Mouse (Mus musculus): Measurements from ENCODE around the gene Nox3. TPM values are rescaled to one million over a fixed set of nuclear protein-coding genes. Genes with fewer than 3 reads are reported as not detected.

The Nox3 gene
- polyA plus RNA-seq, 1 experiment from 2014 or later: not detected

- Histone ChIP-seq H3K4me1 (ENCODE audit: control insufficient read depth in 2 of 2, insufficient read depth in 2 of 2, low read length in 2 of 2) (no peaks in the 10 kb centered on the region), H3K36me3 (ENCODE audit: control insufficient read depth, insufficient read depth, low read length) (no peaks in the 10 kb centered on the region), H3K9ac (ENCODE audit: low read length) (no peak overlapping the region), H3K27ac (replicated peaks in 1 of 2; ENCODE audit: control insufficient read depth in 1 of 2, insufficient read depth in 1 of 2, low read depth in 2 of 2, low read length in 2 of 2) (no peak overlapping the region), H3K9me3 (ENCODE audit: control insufficient read depth, low read length) (no peaks in the 10 kb centered on the region), H3K4me3 (ENCODE audit: control insufficient read depth in 1 of 2, insufficient read depth in 1 of 2, low read depth in 1 of 2, low read length in 2 of 2) (no peak overlapping the region), H3K4me2 (ENCODE audit: low read length) (no peak overlapping the region), H3K27me3 (ENCODE audit: control insufficient read depth, insufficient read depth, low read length) (no peaks in the 10 kb centered on the region)
- ATAC-seq (ENCODE audit: insufficient number of reproducible peaks, insufficient read depth, low FRiP score, low read depth): no peak
- WGBS: 62% methylated on average over 8 of the region's 8 CpGs
Observed at GRCm38 (mm10) chr17:3690499-3691258, 5.4 kb downstream of the Nox3 start.

GRCm38 (mm10) chr17:3683662-3684061, 12.4 kb downstream of the Nox3 start:
- 68% methylated on average over 3 of the region's 3 CpGs for WGBS
- H3K4me1 ChIP-seq (ENCODE audit: control insufficient read depth in 2 of 2, insufficient read depth in 2 of 2, low read length in 2 of 2): no peaks in the 10 kb centered on the region
- H3K27ac ChIP-seq (replicated peaks in 1 of 2; ENCODE audit: control insufficient read depth in 1 of 2, insufficient read depth in 1 of 2, low read depth in 2 of 2, low read length in 2 of 2): no peak overlapping the region
- H3K27me3 ChIP-seq (ENCODE audit: control insufficient read depth, insufficient read depth, low read length): no peaks in the 10 kb centered on the region
- no peak overlapping the region for H3K4me3 ChIP-seq (ENCODE audit: control insufficient read depth in 1 of 2, insufficient read depth in 1 of 2, low read depth in 1 of 2, low read length in 2 of 2)
- ATAC-seq (ENCODE audit: insufficient number of reproducible peaks, insufficient read depth, low FRiP score, low read depth): no peak
- H3K36me3 ChIP-seq (ENCODE audit: control insufficient read depth, insufficient read depth, low read length): no peaks in the 10 kb centered on the region
- H3K9me3 ChIP-seq (ENCODE audit: control insufficient read depth, low read length): no peaks in the 10 kb centered on the region
- no peak overlapping the region for H3K4me2 ChIP-seq (ENCODE audit: low read length)
- H3K9ac ChIP-seq (ENCODE audit: low read length): no peak overlapping the region

- Histone ChIP-seq H3K4me3 (ENCODE audit: control insufficient read depth in 1 of 2, insufficient read depth in 1 of 2, low read depth in 1 of 2, low read length in 2 of 2) (no peak overlapping the region), H3K36me3 (ENCODE audit: control insufficient read depth, insufficient read depth, low read length) (no peaks in the 10 kb centered on the region), H3K4me1 (ENCODE audit: control insufficient read depth in 2 of 2, insufficient read depth in 2 of 2, low read length in 2 of 2) (no peaks in the 10 kb centered on the region), H3K9me3 (ENCODE audit: control insufficient read depth, low read length) (no peaks in the 10 kb centered on the region), H3K9ac (ENCODE audit: low read length) (no peak overlapping the region), H3K4me2 (ENCODE audit: low read length) (no peak overlapping the region), H3K27ac (replicated peaks in 1 of 2; ENCODE audit: control insufficient read depth in 1 of 2, insufficient read depth in 1 of 2, low read depth in 2 of 2, low read length in 2 of 2) (no peak overlapping the region), H3K27me3 (ENCODE audit: control insufficient read depth, insufficient read depth, low read length) (no peaks in the 10 kb centered on the region)
- ATAC-seq (ENCODE audit: insufficient number of reproducible peaks, insufficient read depth, low FRiP score, low read depth): no peak
- 75% methylated on average over 4 of the region's 4 CpGs for WGBS
Observed at GRCm38 (mm10) chr17:3669226-3669625, 26.8 kb downstream of the Nox3 start.

- no peak overlapping the region for H3K4me2 ChIP-seq (ENCODE audit: low read length)
- no peaks in the 10 kb centered on the region for H3K27me3 ChIP-seq (ENCODE audit: control insufficient read depth, insufficient read depth, low read length)
- H3K27ac ChIP-seq (replicated peaks in 1 of 2; ENCODE audit: control insufficient read depth in 1 of 2, insufficient read depth in 1 of 2, low read depth in 2 of 2, low read length in 2 of 2): no peak overlapping the region
- no peak overlapping the region for H3K4me3 ChIP-seq (ENCODE audit: control insufficient read depth in 1 of 2, insufficient read depth in 1 of 2, low read depth in 1 of 2, low read length in 2 of 2)
- H3K4me1 ChIP-seq (ENCODE audit: control insufficient read depth in 2 of 2, insufficient read depth in 2 of 2, low read length in 2 of 2): no peaks in the 10 kb centered on the region
- no peaks in the 10 kb centered on the region for H3K9me3 ChIP-seq (ENCODE audit: control insufficient read depth, low read length)
- ATAC-seq (ENCODE audit: insufficient number of reproducible peaks, insufficient read depth, low FRiP score, low read depth): no peak
- 91% methylated on average over 4 of the region's 4 CpGs for WGBS
- no peaks in the 10 kb centered on the region for H3K36me3 ChIP-seq (ENCODE audit: control insufficient read depth, insufficient read depth, low read length)
- H3K9ac ChIP-seq (ENCODE audit: low read length): no peak overlapping the region
Observed at GRCm38 (mm10) chr17:3667287-3667686, 28.8 kb downstream of the Nox3 start.

- no peak for ATAC-seq (ENCODE audit: insufficient number of reproducible peaks, insufficient read depth, low FRiP score, low read depth)
- H3K9ac ChIP-seq (ENCODE audit: low read length): no peak overlapping the region
- H3K4me3 ChIP-seq (ENCODE audit: control insufficient read depth in 1 of 2, insufficient read depth in 1 of 2, low read depth in 1 of 2, low read length in 2 of 2): no peak overlapping the region
- no peaks in the 10 kb centered on the region for H3K36me3 ChIP-seq (ENCODE audit: control insufficient read depth, insufficient read depth, low read length)
- no peaks in the 10 kb centered on the region for H3K27me3 ChIP-seq (ENCODE audit: control insufficient read depth, insufficient read depth, low read length)
- no peak overlapping the region for H3K4me2 ChIP-seq (ENCODE audit: low read length)
- WGBS: 75% methylated on average over 4 of the region's 4 CpGs
- H3K9me3 ChIP-seq (ENCODE audit: control insufficient read depth, low read length): no peaks in the 10 kb centered on the region
- H3K4me1 ChIP-seq (ENCODE audit: control insufficient read depth in 2 of 2, insufficient read depth in 2 of 2, low read length in 2 of 2): no peaks in the 10 kb centered on the region
- no peak overlapping the region for H3K27ac ChIP-seq (replicated peaks in 1 of 2; ENCODE audit: control insufficient read depth in 1 of 2, insufficient read depth in 1 of 2, low read depth in 2 of 2, low read length in 2 of 2)
Observed at GRCm38 (mm10) chr17:3665321-3665720, 30.7 kb downstream of the Nox3 start.

GRCm38 (mm10) chr17:3659497-3659896, 36.6 kb downstream of the Nox3 start:
- Histone ChIP-seq H3K27me3 (ENCODE audit: control insufficient read depth, insufficient read depth, low read length) (no peaks in the 10 kb centered on the region), H3K36me3 (ENCODE audit: control insufficient read depth, insufficient read depth, low read length) (no peaks in the 10 kb centered on the region), H3K4me1 (ENCODE audit: control insufficient read depth in 2 of 2, insufficient read depth in 2 of 2, low read length in 2 of 2) (no peaks in the 10 kb centered on the region), H3K4me3 (ENCODE audit: control insufficient read depth in 1 of 2, insufficient read depth in 1 of 2, low read depth in 1 of 2, low read length in 2 of 2) (no peak overlapping the region), H3K27ac (replicated peaks in 1 of 2; ENCODE audit: control insufficient read depth in 1 of 2, insufficient read depth in 1 of 2, low read depth in 2 of 2, low read length in 2 of 2) (no peak overlapping the region), H3K9me3 (ENCODE audit: control insufficient read depth, low read length) (no peaks in the 10 kb centered on the region), H3K4me2 (ENCODE audit: low read length) (no peak overlapping the region), H3K9ac (ENCODE audit: low read length) (no peak overlapping the region)
- WGBS: 74% methylated on average over 5 of the region's 5 CpGs
- ATAC-seq (ENCODE audit: insufficient number of reproducible peaks, insufficient read depth, low FRiP score, low read depth): no peak

GRCm38 (mm10) chr17:3650377-3650776, 45.7 kb downstream of the Nox3 start:
- Histone ChIP-seq H3K27me3 (ENCODE audit: control insufficient read depth, insufficient read depth, low read length) (no peaks in the 10 kb centered on the region), H3K9ac (ENCODE audit: low read length) (no peak overlapping the region), H3K36me3 (ENCODE audit: control insufficient read depth, insufficient read depth, low read length) (no peaks in the 10 kb centered on the region), H3K4me3 (ENCODE audit: control insufficient read depth in 1 of 2, insufficient read depth in 1 of 2, low read depth in 1 of 2, low read length in 2 of 2) (no peak overlapping the region), H3K9me3 (ENCODE audit: control insufficient read depth, low read length) (no peaks in the 10 kb centered on the region), H3K4me1 (ENCODE audit: control insufficient read depth in 2 of 2, insufficient read depth in 2 of 2, low read length in 2 of 2) (no peaks in the 10 kb centered on the region), H3K27ac (replicated peaks in 1 of 2; ENCODE audit: control insufficient read depth in 1 of 2, insufficient read depth in 1 of 2, low read depth in 2 of 2, low read length in 2 of 2) (no peak overlapping the region), H3K4me2 (ENCODE audit: low read length) (no peak overlapping the region)
- WGBS: 46% methylated on average over 3 of the region's 3 CpGs
- ATAC-seq (ENCODE audit: insufficient number of reproducible peaks, insufficient read depth, low FRiP score, low read depth): no peak

GRCm38 (mm10) chr17:3643582-3643981, 52.5 kb downstream of the Nox3 start:
- Histone ChIP-seq H3K36me3 (ENCODE audit: control insufficient read depth, insufficient read depth, low read length) (no peaks in the 10 kb centered on the region), H3K4me1 (ENCODE audit: control insufficient read depth in 2 of 2, insufficient read depth in 2 of 2, low read length in 2 of 2) (no peaks in the 10 kb centered on the region), H3K9ac (ENCODE audit: low read length) (no peak overlapping the region), H3K4me2 (ENCODE audit: low read length) (no peak overlapping the region), H3K4me3 (ENCODE audit: control insufficient read depth in 1 of 2, insufficient read depth in 1 of 2, low read depth in 1 of 2, low read length in 2 of 2) (no peak overlapping the region), H3K27me3 (ENCODE audit: control insufficient read depth, insufficient read depth, low read length) (no peaks in the 10 kb centered on the region), H3K9me3 (ENCODE audit: control insufficient read depth, low read length) (no peaks in the 10 kb centered on the region), H3K27ac (replicated peaks in 1 of 2; ENCODE audit: control insufficient read depth in 1 of 2, insufficient read depth in 1 of 2, low read depth in 2 of 2, low read length in 2 of 2) (no peak overlapping the region)
- no peak for ATAC-seq (ENCODE audit: insufficient number of reproducible peaks, insufficient read depth, low FRiP score, low read depth)
- 75% methylated on average over 2 of the region's 2 CpGs for WGBS
